Mouse (Mus musculus) urinary bladder, adult 18-20 months (tissue): ENCODE results near the gene Engase.

Experiments
- DNase-seq, 2 experiments: peaks; one replicate each; pipeline ENCODE4 v3.0.0; 2022; ENCODE audit warnings: low spot score in 2 of 2, mixed read lengths in 2 of 2

Engase gene

DNA sequence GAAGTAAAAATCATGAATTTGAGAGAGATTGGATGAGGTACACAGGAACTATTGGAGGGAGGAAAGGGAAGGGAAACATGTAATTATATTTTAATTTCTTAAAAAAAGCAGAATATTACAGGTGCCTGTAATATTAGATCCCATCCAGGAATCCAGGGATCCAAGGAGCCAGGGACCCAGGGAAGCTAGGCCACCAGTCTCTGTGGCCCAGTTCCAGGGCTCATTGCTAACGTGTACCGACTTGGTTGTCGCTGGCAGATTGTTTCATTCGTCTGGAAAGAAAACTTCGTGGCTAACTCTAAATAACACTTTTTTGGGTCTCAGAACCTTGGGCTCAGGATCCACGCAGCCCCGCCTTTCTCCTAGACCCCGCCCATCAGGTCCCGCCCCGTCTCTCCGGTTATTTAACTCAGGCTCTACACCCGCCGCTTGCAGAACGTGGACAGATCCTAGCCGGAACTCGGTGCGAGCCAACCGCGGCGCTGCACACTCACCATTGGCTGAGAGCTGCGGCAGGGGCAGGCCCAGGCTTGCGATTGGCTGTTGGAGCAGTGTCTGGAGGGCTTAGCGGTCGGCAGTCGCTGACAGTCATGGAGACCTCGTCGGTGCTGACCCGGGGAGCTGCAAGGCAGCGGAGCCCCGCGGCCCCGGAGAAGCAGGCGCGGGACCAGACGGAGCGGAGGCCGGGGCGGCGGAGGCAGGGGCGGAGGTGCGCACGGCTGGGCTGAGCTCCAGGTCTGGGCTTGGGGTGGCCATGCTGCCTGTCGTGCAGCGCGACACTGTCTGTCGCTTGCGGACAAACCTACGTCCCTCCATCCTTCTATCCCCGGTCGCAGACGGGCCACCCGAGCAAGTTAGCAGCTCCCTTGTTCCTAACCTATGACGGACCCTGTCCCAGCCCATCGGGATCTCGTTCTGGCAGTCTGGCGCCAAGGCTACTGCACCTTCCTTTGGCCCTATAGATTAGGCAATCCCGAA lies at the start of gene Engase:
Gene Engase, plus strand, starts transcription at position 434 of the 978 bp plus-strand sequence.
- peak; percentile 90 to 97 for DNase-seq

GRCm38 (mm10) chr11:118427266-118427779 lies 49.3 kb upstream of the Engase start:
- no peak for DNase-seq

DNA sequence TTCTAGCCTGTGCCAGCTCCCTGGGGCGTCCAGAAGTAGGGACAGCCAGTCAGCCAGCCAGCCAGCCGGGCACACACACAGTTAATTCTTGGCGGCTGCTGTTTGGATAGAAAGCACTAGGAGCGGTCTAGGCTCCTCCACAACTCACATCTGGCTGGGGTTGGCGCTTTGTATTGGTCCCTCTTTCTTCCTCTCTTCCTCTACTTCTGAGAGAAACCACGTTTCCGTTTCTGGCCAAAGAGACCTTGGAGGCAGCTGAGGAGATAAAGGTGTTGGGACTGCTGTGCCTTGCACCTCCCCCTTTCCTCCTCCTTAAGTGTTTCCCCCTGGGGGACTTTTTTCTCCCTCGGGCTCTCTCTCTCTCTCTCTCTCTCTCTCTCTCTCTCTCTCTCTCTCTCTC lies 48.6 kb upstream of the Engase start, which contains the start of gene C1qtnf1:
Gene C1qtnf1, plus strand, starts transcription at position 218 of the 400 bp plus-strand sequence.
- no peak for DNase-seq

DNA sequence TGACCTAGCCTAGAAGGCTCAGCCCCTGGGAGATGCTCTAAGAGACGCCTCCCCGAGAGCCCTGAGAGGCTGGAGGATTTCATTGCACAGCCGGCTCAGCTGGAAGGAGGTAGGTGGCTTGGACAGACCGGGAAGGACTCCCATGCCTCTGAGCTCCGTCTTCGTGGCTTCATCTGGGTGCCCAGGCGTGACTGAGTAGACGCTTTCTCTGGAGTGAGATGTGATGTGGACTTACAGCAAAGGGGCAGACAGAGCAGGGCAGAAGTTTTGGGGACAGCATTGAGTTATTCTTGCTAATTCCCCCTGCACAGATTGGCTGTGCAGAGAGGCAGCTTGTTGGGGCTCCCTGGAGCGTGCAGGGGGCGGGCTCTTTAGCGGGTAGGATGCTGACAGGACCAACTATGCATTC lies 48.2 kb upstream of the Engase start:
- no peak for DNase-seq

DNA sequence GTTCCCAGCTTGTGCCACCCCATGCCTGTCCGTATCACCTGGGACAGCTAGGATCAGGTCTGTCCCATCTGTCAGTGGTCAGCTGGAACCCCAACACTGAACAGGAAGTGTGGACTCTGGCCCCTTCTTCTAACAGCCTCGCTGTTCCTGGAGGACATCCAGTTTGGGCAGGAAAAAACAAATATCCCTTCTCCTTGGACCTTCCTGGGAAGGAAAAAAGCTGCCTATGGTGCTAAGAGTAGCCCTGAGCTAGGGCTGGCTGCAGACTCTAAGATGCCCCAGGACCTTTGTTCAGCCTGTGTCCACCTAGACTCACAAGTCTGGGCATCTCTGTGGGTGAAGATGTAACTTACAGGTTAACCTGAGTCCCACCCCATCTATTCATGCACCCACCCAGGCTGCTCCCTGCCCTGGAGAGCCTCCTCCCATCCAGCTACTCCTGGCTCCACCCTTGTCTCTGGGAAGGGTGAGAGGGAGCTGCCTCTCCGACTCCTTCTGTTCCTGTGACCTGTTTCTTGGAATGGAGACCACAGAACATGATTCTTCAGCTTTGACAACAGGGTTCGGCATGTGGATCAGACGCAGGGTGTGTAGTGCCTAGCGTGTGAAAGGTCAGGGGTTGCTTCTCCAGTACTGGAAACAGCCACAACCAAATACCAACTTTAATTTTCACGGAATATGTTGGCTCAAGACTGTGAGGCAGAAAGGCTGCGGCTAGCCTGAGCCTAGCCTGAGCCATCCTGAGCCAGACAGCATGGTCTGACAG lies 47.5 kb upstream of the Engase start:
- DNase-seq = no peak

- no peak for DNase-seq
Observed at GRCm38 (mm10) chr11:118430291-118430885, 46.2 kb upstream of the Engase start.

DNA sequence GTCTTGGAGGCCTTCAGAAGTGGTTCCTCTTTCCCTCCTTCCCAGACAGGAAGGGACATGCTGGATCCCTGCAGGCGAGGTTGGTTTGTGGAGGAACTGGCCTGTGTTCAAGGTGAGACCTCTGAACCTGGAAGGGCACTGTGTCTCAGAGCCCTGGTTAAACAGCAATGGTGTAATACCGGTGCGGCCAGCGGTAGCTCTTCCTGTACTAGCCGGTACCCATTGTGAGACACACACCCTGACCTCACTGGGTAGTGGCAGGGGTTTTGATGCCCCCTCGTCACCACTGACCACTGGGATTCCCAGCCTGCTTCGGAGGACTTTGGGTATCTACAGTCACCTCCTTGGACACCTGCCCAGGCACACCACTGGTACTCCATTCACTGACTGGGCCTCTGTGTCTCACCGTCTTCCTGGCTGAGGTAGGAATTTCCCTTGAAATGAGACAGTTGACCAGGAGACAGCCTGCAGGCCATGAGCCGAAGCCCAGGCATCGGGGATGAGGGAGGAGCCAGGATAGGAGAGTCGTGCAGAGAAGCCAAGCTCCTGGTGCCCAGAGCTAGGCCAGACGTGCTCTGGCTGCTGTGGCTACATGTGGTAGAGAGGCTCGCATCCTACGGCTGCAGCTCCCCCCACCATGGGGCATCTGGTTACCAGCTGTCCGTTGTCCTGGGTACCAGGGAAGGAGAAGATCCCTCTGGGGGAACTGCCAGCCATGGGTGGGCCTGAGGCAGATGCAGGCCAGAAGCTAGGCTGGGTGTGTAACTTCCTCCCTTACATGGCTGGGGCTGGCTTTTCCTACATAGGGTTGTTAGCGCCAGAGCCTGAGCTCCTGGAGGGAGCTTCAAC lies 45.3 kb upstream of the Engase start:
- no peak for DNase-seq

- no peak for DNase-seq
Observed at GRCm38 (mm10) chr11:118433398-118433868, 43.2 kb upstream of the Engase start.

DNA sequence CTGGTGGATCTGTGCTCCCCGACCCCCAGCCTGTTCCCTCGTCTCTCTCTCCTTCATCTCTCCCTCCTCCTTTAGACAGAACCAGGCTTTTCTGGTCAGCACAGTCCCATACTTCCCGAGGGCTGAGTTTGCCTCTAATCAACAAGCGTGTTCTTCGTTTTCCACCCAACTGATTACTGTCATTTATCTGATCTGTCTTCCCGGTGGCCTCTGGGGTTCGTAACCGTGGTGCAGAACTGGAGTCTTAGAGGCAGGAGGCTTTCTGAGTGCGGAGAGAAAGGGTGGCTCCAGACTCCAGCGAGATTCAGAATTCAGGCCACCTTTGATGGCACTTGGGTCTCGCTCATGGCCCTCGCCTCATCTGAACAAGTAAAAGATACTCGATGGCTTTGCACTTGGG lies 42.5 kb upstream of the Engase start:
- no peak for DNase-seq

DNA sequence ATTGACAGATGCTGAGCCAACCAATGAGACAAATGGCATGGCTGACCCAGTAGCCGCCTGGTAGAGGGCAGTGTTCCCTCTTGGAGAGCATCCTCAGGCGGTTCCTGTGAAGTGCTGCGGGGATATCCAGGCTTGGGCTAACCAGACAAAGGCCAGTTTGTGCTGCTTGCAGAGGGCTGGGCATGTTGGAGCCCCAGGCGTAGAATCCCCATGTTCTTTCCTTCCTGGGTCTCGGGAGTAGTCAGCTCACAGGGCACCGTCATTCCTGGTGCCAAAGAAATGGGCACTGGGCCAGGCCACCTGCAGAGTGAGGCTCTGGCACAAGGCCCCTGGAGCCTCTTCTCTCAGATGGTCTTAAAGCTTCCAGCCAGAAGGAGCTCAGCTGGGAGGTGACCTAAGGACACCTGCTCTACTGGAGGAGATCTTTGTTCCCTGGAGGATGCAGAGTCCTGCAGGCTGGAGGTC lies 40.1 kb upstream of the Engase start:
- DNase-seq = no peak

DNA sequence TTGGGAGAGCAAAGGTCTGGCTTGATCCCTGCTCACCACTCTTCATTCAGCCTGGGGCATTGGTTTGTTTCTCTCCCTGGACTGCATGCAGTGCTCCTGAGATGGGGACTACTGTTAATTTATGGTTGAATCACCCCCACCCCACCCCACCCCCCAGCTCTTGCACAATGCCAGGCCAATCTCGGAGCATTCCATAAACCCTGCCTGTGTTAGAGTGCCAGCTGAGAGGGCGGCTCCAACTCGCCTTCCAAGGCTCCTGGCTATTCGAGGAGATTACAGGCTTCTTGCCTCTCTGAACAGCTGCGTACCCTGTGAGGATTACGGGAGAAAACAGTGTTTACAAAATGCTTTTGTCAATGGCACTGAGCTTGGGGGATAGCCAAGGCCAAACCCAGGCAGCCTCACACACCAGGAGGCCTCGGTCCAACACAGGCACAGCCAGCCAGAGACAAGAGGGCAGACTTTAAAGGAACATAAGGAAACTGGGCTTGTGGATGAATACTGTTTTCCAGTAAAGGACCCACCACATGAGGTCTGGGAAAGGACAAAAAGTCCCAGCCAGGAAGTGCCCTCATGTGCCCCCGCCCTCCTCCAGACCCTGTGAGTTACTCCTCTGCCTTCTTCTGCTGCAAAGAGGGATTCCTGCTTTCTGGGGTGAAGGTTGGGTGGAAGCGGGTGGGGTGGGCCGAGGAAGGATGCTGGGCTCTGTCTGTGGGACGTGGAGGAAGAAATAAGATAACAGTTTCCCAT lies 37.8 kb upstream of the Engase start:
- peak in 1 of 2 experiments; percentile 34 for DNase-seq

DNA sequence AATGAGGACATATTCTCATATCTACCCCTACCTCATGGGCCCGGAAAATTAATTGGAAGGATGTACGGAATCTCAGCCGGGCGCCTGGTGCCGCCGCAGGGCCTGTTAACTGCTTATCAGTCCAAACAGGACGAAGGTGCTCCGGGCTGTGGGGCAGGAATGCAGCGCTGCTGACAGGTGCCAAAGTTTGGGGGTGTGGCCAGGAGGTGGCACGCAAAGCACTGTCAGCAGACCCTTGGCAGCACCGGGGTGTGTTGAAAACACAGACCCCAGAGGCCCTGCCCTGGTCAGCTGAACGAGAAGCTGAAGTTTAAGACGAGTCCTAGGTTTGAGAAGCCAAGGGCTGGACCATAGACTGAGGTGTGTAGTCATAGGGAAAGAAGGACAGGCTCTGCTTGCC lies 33.9 kb upstream of the Engase start:
- no peak for DNase-seq

DNA sequence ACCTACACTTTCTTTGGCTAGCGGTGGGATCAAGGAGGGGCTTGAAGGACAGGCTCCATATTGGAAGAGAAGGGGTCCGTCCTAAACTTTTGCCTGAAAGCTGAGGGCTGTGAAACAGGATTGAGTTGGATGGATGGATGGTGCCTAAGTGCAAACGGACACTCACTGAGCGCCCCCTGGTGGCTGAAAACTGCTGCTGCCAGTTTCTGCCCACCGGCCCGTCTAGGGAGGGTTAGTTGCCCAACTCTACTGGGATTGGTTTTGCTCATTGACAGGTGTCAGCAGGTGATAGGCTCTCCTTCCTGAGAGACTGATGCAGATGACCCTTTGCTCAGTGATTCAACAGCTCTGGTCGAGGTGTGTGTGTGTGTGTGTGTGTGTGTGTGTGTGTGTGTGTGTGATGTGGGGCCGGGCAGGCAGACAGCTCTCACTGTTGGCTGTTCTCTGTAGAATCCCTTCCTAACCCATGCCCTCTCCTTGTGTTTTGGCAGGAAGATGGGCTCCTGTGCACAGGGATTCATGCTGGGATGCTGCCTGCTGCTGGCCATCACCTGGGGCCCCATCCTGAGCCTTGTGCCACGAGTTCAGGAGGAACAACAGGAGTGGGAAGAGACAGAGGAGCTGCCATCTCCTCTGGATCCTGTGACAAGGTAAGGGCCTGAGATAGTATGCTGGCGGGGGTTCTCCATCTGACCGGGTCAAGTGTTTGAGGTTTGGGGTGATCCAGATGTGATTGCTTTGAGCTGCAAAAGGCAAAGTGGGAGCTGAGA lies 33.2 kb upstream of the Engase start:
- peak; percentile 59 to 61 for DNase-seq

- DNase-seq = peak in 1 of 2 experiments; percentile 55
Observed at GRCm38 (mm10) chr11:118445843-118446242, 30.8 kb upstream of the Engase start.

GRCm38 (mm10) chr11:118447346-118447745 lies 29.3 kb upstream of the Engase start:
- DNase-seq = no peak

- no peak for DNase-seq
Observed at GRCm38 (mm10) chr11:118448385-118448784, 28.2 kb upstream of the Engase start.

GRCm38 (mm10) chr11:118451211-118451610 lies 25.4 kb upstream of the Engase start:
- DNase-seq = no peak

DNA sequence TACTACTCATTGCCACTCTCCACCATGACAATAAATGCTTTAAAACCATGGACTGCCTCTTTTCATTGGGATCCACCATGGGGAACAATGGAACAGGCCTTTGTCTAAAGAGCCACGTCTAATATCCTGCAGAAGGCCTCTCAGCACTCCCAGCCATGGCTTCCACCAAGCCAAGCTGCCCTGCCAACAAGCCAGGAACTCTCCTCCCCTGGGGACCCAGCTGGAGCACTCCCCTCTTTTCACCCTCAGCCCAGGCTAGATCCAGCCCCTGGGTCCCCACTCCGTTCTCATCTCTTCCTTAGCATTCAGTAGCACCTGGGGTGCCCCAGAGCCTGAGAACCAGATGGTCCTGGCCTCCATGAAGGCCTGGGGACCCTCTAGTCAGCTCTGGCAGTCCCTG lies 23.7 kb upstream of the Engase start:
- DNase-seq = no peak
